Mouse (Mus musculus): ENCODE data around the gene Kdelc1.
A peak's percentile ranks its signal among the peaks of the same experiment; 100 is the strongest.

Kdelc1 gene

GRCm38 (mm10) chr1:44118239-44119054 lies at the start of gene Kdelc1, which contains the start of gene Bivm:
TSS of gene Kdelc1 (minus strand) at chr1:44118808.
TSS of gene Bivm (plus strand) at chr1:44118957.
- peak; percentile 95 for DNase-seq

DNA sequence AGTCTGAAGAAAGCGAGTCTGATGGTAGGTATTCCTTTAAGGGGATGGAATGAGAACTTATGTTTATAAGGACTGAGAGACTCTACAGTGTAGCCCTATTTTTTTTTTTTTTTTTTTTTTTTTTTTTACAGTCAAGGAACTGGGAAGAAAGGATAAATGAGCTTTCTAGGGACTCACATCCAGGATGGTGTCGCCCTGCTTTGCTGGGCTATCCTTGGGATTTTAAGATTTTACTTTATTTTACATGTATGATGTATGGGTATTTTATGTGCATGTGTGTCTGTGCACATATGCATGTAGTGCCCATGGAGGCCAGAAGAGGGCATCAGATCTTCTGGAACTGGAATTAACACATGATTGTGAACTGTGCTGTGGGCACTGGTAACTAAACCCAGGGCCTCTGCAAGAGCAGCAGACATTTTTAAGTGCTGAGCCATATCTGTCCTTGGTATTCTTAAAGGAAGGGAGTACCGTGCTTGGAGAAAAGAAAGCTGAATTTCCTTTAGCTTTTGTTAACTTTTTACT lies 49.3 kb upstream of the Kdelc1 start:
- no peak for DNase-seq

GRCm38 (mm10) chr1:44162389-44162788 lies 43.8 kb upstream of the Kdelc1 start:
- no peak for DNase-seq

- no peak for DNase-seq
These were observed 43.2 kb upstream of the Kdelc1 start for GRCm38 (mm10) chr1:44161818-44162217.

DNA sequence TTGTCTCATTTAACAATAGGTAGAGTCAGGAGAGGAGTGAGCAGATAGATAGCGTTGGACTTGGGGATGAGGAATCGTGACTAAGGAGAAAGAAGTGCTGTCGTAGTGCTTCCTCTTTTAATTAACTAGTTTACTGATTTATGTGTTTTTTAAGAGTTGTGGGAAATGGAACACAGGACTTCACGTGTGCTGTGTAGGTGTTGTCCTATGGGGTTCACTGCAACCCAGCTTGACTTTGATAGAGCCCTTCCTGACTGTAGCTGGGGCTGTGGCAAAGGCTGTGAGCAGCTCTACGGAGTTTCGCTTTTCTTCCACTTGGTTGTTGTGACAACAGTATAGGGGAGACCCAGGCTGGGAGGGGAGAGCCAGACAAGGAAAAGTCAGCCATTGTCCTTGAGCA lies 39.7 kb upstream of the Kdelc1 start:
- no peak for DNase-seq

DNA sequence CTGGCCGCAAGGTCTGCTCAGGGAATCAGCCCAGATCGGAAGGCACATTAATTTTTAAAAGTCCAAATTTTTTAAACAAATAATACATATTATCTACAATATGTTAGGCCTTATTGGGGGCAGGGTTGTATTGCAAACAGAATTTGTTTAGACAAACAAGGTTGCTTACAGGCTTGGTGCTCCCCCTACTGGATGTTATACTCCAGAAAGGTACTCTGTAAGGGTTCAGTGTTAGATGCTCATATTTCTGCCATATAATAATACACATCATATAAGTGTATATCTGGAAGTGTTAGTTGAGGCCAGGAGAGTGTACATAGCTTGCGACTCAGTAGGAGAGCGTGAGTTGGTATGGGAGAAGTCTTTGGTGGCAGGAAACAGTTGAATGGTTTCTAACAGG lies 36.7 kb upstream of the Kdelc1 start:
- DNase-seq = peak; percentile 13

GRCm38 (mm10) chr1:44148706-44149105 lies 30.1 kb upstream of the Kdelc1 start:
- no peak for DNase-seq

DNA sequence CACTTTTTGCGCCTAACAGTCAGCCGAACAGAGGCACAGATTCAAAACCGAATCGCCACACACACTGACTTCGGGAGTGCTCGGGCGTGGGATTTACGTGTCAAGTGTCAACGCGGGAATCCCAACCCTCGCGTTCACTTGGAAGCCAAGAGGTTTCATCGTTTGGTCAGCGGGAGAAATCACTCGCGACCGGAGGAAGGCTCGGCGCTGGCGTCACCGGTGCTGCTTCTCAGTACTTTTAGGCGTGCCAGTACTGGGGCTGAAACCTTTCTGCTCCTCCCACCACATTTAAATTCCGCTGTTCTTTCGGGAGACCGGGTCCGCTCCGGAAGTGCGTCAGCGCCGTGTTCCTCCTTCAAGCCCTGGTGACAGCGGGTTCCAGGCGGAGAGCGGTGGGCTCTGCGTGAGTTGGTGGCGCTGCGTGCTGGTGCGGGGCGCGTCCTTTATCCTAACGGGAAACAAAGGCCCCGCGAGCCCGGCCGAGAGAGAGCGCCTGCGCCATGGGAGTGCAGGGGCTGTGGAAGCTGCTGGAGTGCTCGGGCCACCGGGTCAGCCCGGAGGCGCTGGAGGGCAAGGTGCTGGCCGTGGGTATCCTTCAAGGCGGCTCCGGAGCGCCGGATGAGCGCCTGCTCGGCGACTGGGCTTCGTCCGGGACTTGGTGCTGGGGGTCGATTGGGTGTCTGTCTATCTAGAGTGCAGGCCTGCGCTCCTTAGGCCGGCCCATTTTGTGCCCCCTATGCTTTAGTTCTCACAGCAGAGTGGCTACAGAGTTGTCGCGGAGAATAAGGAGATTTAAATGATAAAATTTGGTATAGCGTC lies 29.2 kb upstream of the Kdelc1 start, which contains the start of gene Ercc5:
Gene Ercc5, plus strand, starts transcription at position 182 of the 819 bp plus-strand sequence.
- peak; percentile 90 for DNase-seq

GRCm38 (mm10) chr1:44142747-44143146 lies 24.1 kb upstream of the Kdelc1 start:
- DNase-seq = no peak

GRCm38 (mm10) chr1:44140232-44140631 lies 21.6 kb upstream of the Kdelc1 start:
- DNase-seq = no peak

GRCm38 (mm10) chr1:44129929-44130581 lies 11.4 kb upstream of the Kdelc1 start:
- DNase-seq = no peak

- no peak for DNase-seq
These were observed 7.0 kb upstream of the Kdelc1 start for GRCm38 (mm10) chr1:44125590-44125989.

DNA sequence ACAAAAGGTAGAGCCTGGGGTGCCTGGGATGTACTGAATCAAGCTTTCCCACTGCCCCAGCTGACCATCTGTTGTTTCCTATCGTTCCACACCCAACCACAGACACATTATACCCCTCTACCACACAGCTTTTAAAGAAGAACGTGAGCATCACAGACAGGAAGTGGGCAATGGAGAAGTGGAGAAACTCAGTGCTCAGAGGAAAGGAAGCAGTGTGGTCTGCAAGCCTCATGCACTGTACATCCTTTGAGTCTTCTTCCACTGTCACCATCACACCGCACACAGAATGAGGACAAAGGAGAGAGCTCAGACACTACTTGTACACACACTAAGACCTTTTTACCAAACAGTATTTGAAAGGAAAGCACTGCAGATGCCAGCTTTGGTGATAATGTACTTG lies 3.6 kb upstream of the Kdelc1 start:
- no peak for DNase-seq

GRCm38 (mm10) chr1:44120074-44120406 lies 1.4 kb upstream of the Kdelc1 start:
- no peak for DNase-seq

DNA sequence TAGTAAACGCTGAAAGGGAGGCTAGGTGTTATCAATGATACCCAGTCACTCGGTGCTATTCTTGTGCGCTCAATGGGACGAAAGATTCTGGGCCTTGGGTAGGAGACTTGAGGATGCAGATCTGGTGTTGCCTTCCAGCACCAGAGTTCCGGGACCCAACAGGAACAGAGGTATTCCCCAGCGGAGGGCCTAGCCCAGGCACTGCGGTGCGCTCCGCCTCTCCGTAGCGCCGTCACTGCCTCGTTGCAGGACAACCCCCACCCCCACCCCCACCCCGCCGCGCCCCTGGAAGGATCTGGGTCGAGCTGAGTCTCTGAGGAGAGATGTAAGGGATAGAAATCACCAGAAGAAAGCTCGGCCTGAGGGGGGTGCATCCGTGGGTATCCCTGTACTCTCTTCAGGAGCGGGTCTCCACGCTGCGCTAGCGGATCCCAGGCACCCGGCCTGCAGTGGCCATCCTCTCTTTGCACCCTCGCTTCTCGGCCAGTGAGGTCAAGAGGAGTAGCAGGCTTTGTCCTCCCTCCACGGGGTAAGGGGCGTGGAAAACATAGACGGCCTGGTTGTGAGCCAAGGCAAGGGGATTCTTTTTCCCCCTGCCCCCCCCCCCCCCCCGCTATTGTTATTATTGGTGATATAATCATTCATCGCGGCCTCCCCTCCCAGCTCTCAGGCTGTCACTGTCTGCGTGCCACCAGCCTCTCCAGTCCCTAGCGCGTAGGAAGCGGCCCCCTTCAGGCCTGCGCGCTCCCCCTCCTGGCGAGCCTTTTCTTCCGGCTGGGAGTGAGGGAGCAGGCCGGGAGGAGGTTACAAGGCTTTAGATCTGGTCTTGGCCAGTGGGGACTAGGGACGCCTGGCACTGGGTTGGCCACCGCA lies 829 bp upstream of the Kdelc1 start:
- peak; percentile 93 for DNase-seq

DNA sequence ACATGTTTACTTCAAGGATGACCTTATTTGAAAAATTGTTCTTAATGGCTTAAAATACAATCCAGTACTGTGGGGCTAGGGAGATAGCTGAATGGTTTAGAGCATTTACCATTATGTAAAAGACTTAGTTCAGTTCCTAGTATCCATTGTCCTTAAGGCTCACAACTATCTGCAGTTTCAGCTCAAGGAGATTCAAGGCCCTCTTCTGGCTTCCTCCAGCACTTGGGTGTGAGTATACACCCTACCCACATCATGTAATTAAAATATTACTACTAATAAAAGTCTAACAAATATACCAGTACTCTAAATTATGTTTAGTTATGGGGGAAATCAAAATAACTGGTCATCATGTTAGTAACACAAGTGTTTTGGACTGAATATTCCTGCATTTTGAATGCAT lies 1.0 kb downstream of the Kdelc1 start:
- no peak for DNase-seq

DNA sequence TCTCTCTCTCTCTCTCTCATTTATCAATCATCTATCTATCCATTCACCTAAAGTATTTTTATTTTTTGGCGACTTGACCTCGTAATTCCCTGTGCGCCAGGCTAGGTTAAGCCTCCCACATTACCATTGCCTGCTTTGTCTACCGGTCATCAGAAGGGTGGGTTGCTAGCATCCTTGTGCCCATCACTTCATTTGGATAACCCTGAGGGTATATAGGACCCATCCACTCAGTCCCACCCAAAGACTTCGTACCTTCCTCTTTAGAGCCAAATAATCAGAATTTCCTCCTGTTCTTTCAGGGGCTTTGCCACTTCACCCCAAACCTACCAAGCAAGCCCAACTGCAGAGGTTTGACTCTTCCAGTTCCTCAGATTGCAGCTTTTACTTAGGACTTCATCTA lies 15.7 kb downstream of the Kdelc1 start:
- DNase-seq = no peak

GRCm38 (mm10) chr1:44102259-44102717 lies 16.3 kb downstream of the Kdelc1 start, which contains the start of gene Tex30:
TSS of gene Tex30 (minus strand) at chr1:44102441.
- DNase-seq = peak; percentile 96

DNA sequence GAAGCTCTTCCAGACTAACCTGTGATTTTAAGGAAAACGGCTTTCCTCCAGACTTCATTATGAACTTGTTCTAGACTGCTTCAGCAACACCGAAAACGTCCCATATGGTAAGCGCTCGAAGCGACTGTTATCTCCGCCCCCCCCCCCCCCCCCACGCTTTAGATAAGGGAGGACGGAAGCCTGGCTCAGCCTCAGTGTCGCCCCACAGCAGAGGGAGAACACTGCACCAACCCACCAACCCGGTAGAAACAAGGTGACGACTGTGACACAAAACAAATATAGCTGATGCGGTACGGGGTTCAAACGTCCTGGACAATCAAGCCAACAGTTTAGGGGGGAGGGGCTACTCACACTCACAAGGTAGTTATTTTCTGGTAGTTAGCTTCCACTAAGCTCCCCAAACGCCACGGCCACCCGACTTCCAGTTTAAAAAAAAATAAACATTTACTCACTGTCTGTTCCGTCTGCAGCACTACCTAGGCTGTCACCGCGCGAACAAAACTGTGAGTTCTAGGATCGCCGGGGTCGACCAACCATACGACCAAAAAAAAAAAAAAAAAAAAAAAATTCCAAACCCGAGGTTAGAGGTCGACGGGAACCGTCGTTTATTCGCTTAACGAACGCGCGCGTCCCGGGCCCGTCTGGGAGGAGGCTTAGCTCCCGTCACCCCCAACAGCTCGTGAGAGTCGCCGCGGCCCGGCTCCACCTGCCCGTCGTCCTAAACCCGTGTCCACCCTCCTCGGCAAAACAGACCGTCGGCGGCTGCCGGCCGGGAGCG lies 17.0 kb downstream of the Kdelc1 start:
- DNase-seq = peak; percentile 38

GRCm38 (mm10) chr1:44064625-44065024 lies 54.0 kb downstream of the Kdelc1 start:
- DNase-seq = peak; percentile 63

DNA sequence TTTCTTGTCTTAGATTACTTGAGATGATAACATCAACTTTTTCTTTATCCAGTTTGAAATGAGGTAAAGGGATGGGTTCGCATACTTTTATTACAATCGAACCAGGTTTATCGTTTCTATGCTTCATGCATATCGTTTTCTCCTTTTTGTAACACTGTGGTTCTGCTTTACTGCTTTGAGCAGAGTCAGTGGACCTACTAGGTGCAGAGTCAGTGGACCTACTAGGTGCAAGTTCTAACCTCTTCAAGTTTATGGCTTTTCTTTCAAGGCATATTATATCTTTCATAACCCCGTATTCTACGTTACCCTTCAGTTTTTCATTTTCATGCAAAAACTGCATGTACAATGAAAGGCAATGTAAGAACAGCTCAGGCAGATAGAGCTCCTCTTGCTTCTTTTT lies 55.2 kb downstream of the Kdelc1 start:
- DNase-seq = no peak

Measured in lung, postnatal 10 days (tissue).